Mouse (Mus musculus) limb, embryonic 14.5 days (tissue): Measurements from ENCODE around the gene Efcab5. TPM values are rescaled to one million over a fixed set of nuclear protein-coding genes. Genes with fewer than 3 reads are reported as not detected.
"Not testable (repeated sequence)": the region's sequence is repeated elsewhere in the genome, so short reads cannot be mapped to it uniquely, and the experiment has no call there.

ENCODE experiments used
- ATAC-seq: fragments of 200-750 bp; cut with Nextera tagmentation; 2 replicates; pipeline ENCODE4 v1.8.0; 2017; ENCODE audit warnings: low read depth, moderate number of reproducible peaks, moderate TSS enrichment; ENCODE audit not compliant: low FRiP score
- DNase-seq: peaks from one replicate; pipeline ENCODE4 v3.0.0-alpha.2; 2015; ENCODE audit warnings: low spot score
- H3K27ac ChIP-seq: fragments of 300-500 bp; sonication (generic); replicated peaks from 2 replicates; pipeline ENCODE4 v1.5.1; 2014; ENCODE audit warnings: low read depth, mild to moderate bottlenecking, low read length, moderate library complexity, mixed read lengths
- H3K27me3 ChIP-seq: fragments of 300-500 bp; sonication (generic); 2 replicates; pipeline ENCODE4 v1.6.1; 2014; ENCODE audit warnings: low read length, mixed read lengths; ENCODE audit not compliant: control insufficient read depth, insufficient read depth
- H3K36me3 ChIP-seq: fragments of 300-500 bp; sonication (generic); 2 replicates; pipeline ENCODE4 v1.6.1; 2014; ENCODE audit warnings: mild to moderate bottlenecking, low read length, moderate library complexity, mixed read lengths; ENCODE audit not compliant: control insufficient read depth, insufficient read depth
- H3K4me1 ChIP-seq: fragments of 300-500 bp; sonication (generic); 2 replicates; pipeline ENCODE4 v1.6.1; 2014; ENCODE audit warnings: antibody characterized with exemption, low read length, mixed read lengths; ENCODE audit not compliant: control insufficient read depth, insufficient read depth
- H3K4me2 ChIP-seq: fragments of 300-500 bp; sonication (generic); replicated peaks from 2 replicates; pipeline ENCODE4 v1.6.1; 2014; ENCODE audit warnings: low read depth, mild to moderate bottlenecking, low read length, moderate library complexity; ENCODE audit not compliant: severe bottlenecking
- H3K4me3 ChIP-seq: fragments of 300-500 bp; sonication (generic); replicated peaks from 2 replicates; pipeline ENCODE4 v1.5.1; 2014; ENCODE audit warnings: low read length
- H3K9ac ChIP-seq: fragments of 300-500 bp; sonication (generic); 2 replicates; pipeline ENCODE4 v1.6.1; 2014; ENCODE audit warnings: mild to moderate bottlenecking, low read depth, low read length, moderate library complexity; ENCODE audit not compliant: severe bottlenecking
- H3K9me3 ChIP-seq: fragments of 300-500 bp; sonication (generic); 2 replicates; pipeline ENCODE4 v1.6.1; 2016; ENCODE audit warnings: low read length; ENCODE audit not compliant: control insufficient read depth
- POLR2A ChIP-seq: fragments of 200-500 bp; IDR thresholded peaks from 2 replicates; pipeline ENCODE4 v1.8.0; 2012; ENCODE audit warnings: inconsistent platforms, mild to moderate bottlenecking, moderate library complexity, borderline replicate concordance; ENCODE audit not compliant: insufficient read depth, insufficient read length; ENCODE audit errors: extremely low read depth
- WGBS: fragments of 180-500 bp; shearing (Covaris S2); extraction: QIAGEN DNeasy Blood & Tissue Kit; methylation state at CpG from one replicate; pipeline ENCODE4 v1.1.7; 2014; 5-methylcytosine and 5-hydroxymethylcytosine counted together
- polyA plus RNA-seq, 2 experiments: library from polyadenylated mRNA; depleted of rRNA in 1 of 2; stranded (reverse) in 1 of 2; unstranded in 1 of 2; fragments of >200 nt; fragmentation: Nextera tagmentation in 1 of 2; extraction: Ambion mirVana in 1 of 2; gene quantifications; 2 replicates each; pipeline versions ENCODE4 v1.2.1 to v1.2.3; 2012 to 2014

The Efcab5 gene
- polyA plus RNA-seq, 2 experiments: 0.36 to 1.0 TPM

GRCm38 (mm10) chr11:77150806-77151205 is 38.0 kb downstream of the Efcab5 start:
- Histone ChIP-seq H3K27ac (no peak overlapping the region), H3K4me3 (no peak overlapping the region), H3K4me1 (no peaks in the 10 kb centered on the region), H3K27me3 (no peaks in the 10 kb centered on the region), H3K4me2 (no peak overlapping the region), H3K9ac (no peak overlapping the region), H3K36me3 (no peaks in the 10 kb centered on the region), H3K9me3 (no peaks in the 10 kb centered on the region)
- no peak for TF ChIP-seq POLR2A
- ATAC-seq: no peak
- 88% methylated on average over 6 of the region's 6 CpGs for WGBS
- DNase-seq: no peak

- not testable (repeated sequence) for H3K4me1 ChIP-seq, H3K27me3 ChIP-seq, H3K27ac ChIP-seq, DNase-seq, H3K9ac ChIP-seq, H3K4me2 ChIP-seq, H3K4me3 ChIP-seq, H3K36me3 ChIP-seq, H3K9me3 ChIP-seq
- peak; percentile 68 for ATAC-seq
- WGBS: 82% methylated on average over 20 of the region's 22 CpGs
These were observed 38.8 kb downstream of the Efcab5 start for GRCm38 (mm10) chr11:77149783-77150630.

GRCm38 (mm10) chr11:77148774-77149173 is 40.0 kb downstream of the Efcab5 start:
- no peak for ATAC-seq
- H3K27me3 ChIP-seq: no peaks in the 10 kb centered on the region
- WGBS: 75% methylated on average over 2 of the region's 2 CpGs

GRCm38 (mm10) chr11:77147753-77148152 is 41.0 kb downstream of the Efcab5 start:
- no peak overlapping the region for H3K4me3 ChIP-seq
- TF ChIP-seq POLR2A: no peak
- no peak for ATAC-seq

More at GRCm38 (mm10) chr11:77148774-77149173, 40.0 kb downstream of the Efcab5 start:
- no peaks in the 10 kb centered on the region for H3K9me3 ChIP-seq
- no peak overlapping the region for H3K4me3 ChIP-seq
- no peak overlapping the region for H3K4me2 ChIP-seq
- no peaks in the 10 kb centered on the region for H3K4me1 ChIP-seq
- H3K27ac ChIP-seq: no peak overlapping the region
- no peak overlapping the region for H3K9ac ChIP-seq
- no peak for DNase-seq
- TF ChIP-seq POLR2A: no peak
- no peaks in the 10 kb centered on the region for H3K36me3 ChIP-seq

GRCm38 (mm10) chr11:77145423-77145822 is 43.3 kb downstream of the Efcab5 start:
- DNase-seq: no peak
- TF ChIP-seq POLR2A: no peak
- no peaks in the 10 kb centered on the region for H3K9me3 ChIP-seq

More at GRCm38 (mm10) chr11:77147753-77148152, 41.0 kb downstream of the Efcab5 start:
- no peaks in the 10 kb centered on the region for H3K9me3 ChIP-seq
- H3K27ac ChIP-seq: no peak overlapping the region
- H3K4me1 ChIP-seq: no peaks in the 10 kb centered on the region
- H3K27me3 ChIP-seq: no peaks in the 10 kb centered on the region
- WGBS: 90% methylated on average over 3 of the region's 3 CpGs
- no peaks in the 10 kb centered on the region for H3K36me3 ChIP-seq
- H3K9ac ChIP-seq: no peak overlapping the region
- H3K4me2 ChIP-seq: no peak overlapping the region
- no peak for DNase-seq

More at GRCm38 (mm10) chr11:77145423-77145822, 43.3 kb downstream of the Efcab5 start:
- Histone ChIP-seq H3K4me2 (no peak overlapping the region), H3K27me3 (no peaks in the 10 kb centered on the region), H3K27ac (no peak overlapping the region), H3K9ac (no peak overlapping the region), H3K4me1 (no peaks in the 10 kb centered on the region), H3K4me3 (no peak overlapping the region), H3K36me3 (no peaks in the 10 kb centered on the region)
- no peak for ATAC-seq
- 65% methylated on average over 4 of the region's 4 CpGs for whole genome bisulfite sequencing
